Mouse (Mus musculus) yolk sac, embryonic 10.5 days (tissue): ENCODE data around the gene Plscr1.
A peak's percentile ranks its signal among the peaks of the same experiment; 100 is the strongest.

Source experiments
- DNase-seq: peaks from one replicate; pipeline ENCODE4 v3.0.0-alpha.2; 2017; ENCODE audit warnings: low spot score

Plscr1 gene

GRCm38 (mm10) chr9:92253585-92254321, 4.2 kb downstream of the Plscr1 start:
- no peak for DNase-seq

- DNase-seq, result peak; percentile 58
These were observed 11.1 kb downstream of the Plscr1 start for GRCm38 (mm10) chr9:92260481-92261159.

- no peak for DNase-seq
These were observed 16.2 kb downstream of the Plscr1 start for GRCm38 (mm10) chr9:92265719-92266118.

- DNase-seq, result peak; percentile 33
These were observed 17.1 kb downstream of the Plscr1 start for GRCm38 (mm10) chr9:92266558-92267171.

- DNase-seq, result no peak
These were observed 18.2 kb downstream of the Plscr1 start for GRCm38 (mm10) chr9:92267732-92268131.

- DNase-seq, result no peak
These were observed 20.4 kb downstream of the Plscr1 start for GRCm38 (mm10) chr9:92269829-92270404.

- no peak for DNase-seq
These were observed 21.4 kb downstream of the Plscr1 start for GRCm38 (mm10) chr9:92270927-92271326.

GRCm38 (mm10) chr9:92272650-92273049, 23.1 kb downstream of the Plscr1 start:
- DNase-seq, result peak; percentile 64

- peak; percentile 59 for DNase-seq
These were observed 23.7 kb downstream of the Plscr1 start for GRCm38 (mm10) chr9:92273271-92273670.

GRCm38 (mm10) chr9:92273956-92274762, 24.6 kb downstream of the Plscr1 start:
- peak; percentile 80 for DNase-seq

GRCm38 (mm10) chr9:92275486-92276207, 26.1 kb downstream of the Plscr1 start, which contains the start of gene Plscr2:
Gene Plscr2 (plus strand): TSS chr9:92275602.
- peak; percentile 43 for DNase-seq

- peak; percentile 41 for DNase-seq
These were observed 26.8 kb downstream of the Plscr1 start for GRCm38 (mm10) chr9:92276360-92276759.

GRCm38 (mm10) chr9:92280048-92280447, 30.5 kb downstream of the Plscr1 start:
- no peak for DNase-seq

- DNase-seq, result no peak
These were observed 33.1 kb downstream of the Plscr1 start for GRCm38 (mm10) chr9:92282563-92283171.

- no peak for DNase-seq
These were observed 40.1 kb downstream of the Plscr1 start for GRCm38 (mm10) chr9:92289675-92290074.

- no peak for DNase-seq
These were observed 42.6 kb downstream of the Plscr1 start for GRCm38 (mm10) chr9:92292169-92292568.

- DNase-seq, result no peak
These were observed 43.4 kb downstream of the Plscr1 start for GRCm38 (mm10) chr9:92292922-92293321.

- no peak for DNase-seq
These were observed 44.3 kb downstream of the Plscr1 start for GRCm38 (mm10) chr9:92293560-92294548.

GRCm38 (mm10) chr9:92298288-92298687, 48.7 kb downstream of the Plscr1 start:
- DNase-seq, result no peak
